Mouse (Mus musculus): Measurements from ENCODE around the gene Eif4e3. TPM values are rescaled to one million over a fixed set of nuclear protein-coding genes. Genes with fewer than 3 reads are reported as not detected.

Eif4e3 gene
- polyA plus RNA-seq, 1 experiment: 8.4 TPM

- Histone ChIP-seq H3K4me1 (ENCODE audit: control insufficient read depth, insufficient read depth, low read length) (no peaks in the 10 kb centered on the region), H3K27ac (ENCODE audit: insufficient read depth, low read depth, low read length) (no peak overlapping the region), H3K4me3 (ENCODE audit: insufficient read depth, low read depth, low read length) (no peak overlapping the region), H3K27me3 (replicated peaks; ENCODE audit: control insufficient read depth, insufficient read depth, low read length) (no peaks in the 10 kb centered on the region), H3K36me3 (ENCODE audit: control insufficient read depth, insufficient read depth, low read length) (no peaks in the 10 kb centered on the region)
- 80% methylated on average over 7 of the region's 7 CpGs for WGBS
- TF ChIP-seq POLR2A (IDR thresholded peaks at IDR 0.05; ENCODE audit: low read depth, low read length) (no peak), CTCF (conservative IDR thresholded peaks at IDR 0.05; ENCODE audit: insufficient read depth, insufficient read length, low read depth, low read length) (no peak)
- DNase-seq: no peak
Measured at GRCm38 (mm10) chr6:99625306-99625705, 41.3 kb downstream of the Eif4e3 start.

GRCm38 (mm10) chr6:99624542-99624941 lies 42.0 kb downstream of the Eif4e3 start:
- Histone ChIP-seq H3K36me3 (ENCODE audit: control insufficient read depth, insufficient read depth, low read length) (no peaks in the 10 kb centered on the region), H3K27me3 (replicated peaks; ENCODE audit: control insufficient read depth, insufficient read depth, low read length) (no peaks in the 10 kb centered on the region), H3K27ac (ENCODE audit: insufficient read depth, low read depth, low read length) (no peak overlapping the region), H3K4me3 (ENCODE audit: insufficient read depth, low read depth, low read length) (no peak overlapping the region), H3K4me1 (ENCODE audit: control insufficient read depth, insufficient read depth, low read length) (no peaks in the 10 kb centered on the region)
- TF ChIP-seq CTCF (conservative IDR thresholded peaks at IDR 0.05; ENCODE audit: insufficient read depth, insufficient read length, low read depth, low read length): no peak
- TF ChIP-seq POLR2A (IDR thresholded peaks at IDR 0.05; ENCODE audit: low read depth, low read length): no peak
- no peak for DNase-seq
- WGBS: 88% methylated on average over 3 of the region's 3 CpGs

- no peak for DNase-seq
- no peaks in the 10 kb centered on the region for H3K4me1 ChIP-seq (ENCODE audit: control insufficient read depth, insufficient read depth, low read length)
- H3K27me3 ChIP-seq (replicated peaks; ENCODE audit: control insufficient read depth, insufficient read depth, low read length): no peaks in the 10 kb centered on the region
- no peak overlapping the region for H3K27ac ChIP-seq (ENCODE audit: insufficient read depth, low read depth, low read length)
- H3K4me3 ChIP-seq (ENCODE audit: insufficient read depth, low read depth, low read length): no peak overlapping the region
- TF ChIP-seq CTCF (conservative IDR thresholded peaks at IDR 0.05; ENCODE audit: insufficient read depth, insufficient read length, low read depth, low read length) (peak; percentile 46), POLR2A (IDR thresholded peaks at IDR 0.05; ENCODE audit: low read depth, low read length) (no peak)
- WGBS: 29% methylated on average over 6 of the region's 6 CpGs
- no peaks in the 10 kb centered on the region for H3K36me3 ChIP-seq (ENCODE audit: control insufficient read depth, insufficient read depth, low read length)
Measured at GRCm38 (mm10) chr6:99623641-99624040, 42.9 kb downstream of the Eif4e3 start.

- no peak for DNase-seq
- Histone ChIP-seq H3K36me3 (ENCODE audit: control insufficient read depth, insufficient read depth, low read length) (no peaks in the 10 kb centered on the region), H3K27me3 (replicated peaks; ENCODE audit: control insufficient read depth, insufficient read depth, low read length) (no peaks in the 10 kb centered on the region), H3K4me1 (ENCODE audit: control insufficient read depth, insufficient read depth, low read length) (no peaks in the 10 kb centered on the region), H3K27ac (ENCODE audit: insufficient read depth, low read depth, low read length) (no peak overlapping the region), H3K4me3 (ENCODE audit: insufficient read depth, low read depth, low read length) (no peak overlapping the region)
- WGBS: 69% methylated on average over 4 of the region's 4 CpGs
- TF ChIP-seq POLR2A (IDR thresholded peaks at IDR 0.05; ENCODE audit: low read depth, low read length) (no peak), CTCF (conservative IDR thresholded peaks at IDR 0.05; ENCODE audit: insufficient read depth, insufficient read length, low read depth, low read length) (no peak)
Measured at GRCm38 (mm10) chr6:99621167-99621566, 45.4 kb downstream of the Eif4e3 start.

- Histone ChIP-seq H3K27ac (ENCODE audit: insufficient read depth, low read depth, low read length) (no peak overlapping the region), H3K36me3 (ENCODE audit: control insufficient read depth, insufficient read depth, low read length) (no peaks in the 10 kb centered on the region), H3K27me3 (replicated peaks; ENCODE audit: control insufficient read depth, insufficient read depth, low read length) (no peaks in the 10 kb centered on the region), H3K4me1 (ENCODE audit: control insufficient read depth, insufficient read depth, low read length) (no peaks in the 10 kb centered on the region), H3K4me3 (ENCODE audit: insufficient read depth, low read depth, low read length) (no peak overlapping the region)
- TF ChIP-seq CTCF (conservative IDR thresholded peaks at IDR 0.05; ENCODE audit: insufficient read depth, insufficient read length, low read depth, low read length) (no peak), POLR2A (IDR thresholded peaks at IDR 0.05; ENCODE audit: low read depth, low read length) (no peak)
- WGBS: 67% methylated on average over 7 of the region's 7 CpGs
- no peak for DNase-seq
Measured at GRCm38 (mm10) chr6:99620471-99620870, 46.1 kb downstream of the Eif4e3 start.

- H3K27ac ChIP-seq (ENCODE audit: insufficient read depth, low read depth, low read length): no peak overlapping the region
- TF ChIP-seq CTCF (conservative IDR thresholded peaks at IDR 0.05; ENCODE audit: insufficient read depth, insufficient read length, low read depth, low read length): no peak
- no peak for TF ChIP-seq POLR2A (IDR thresholded peaks at IDR 0.05; ENCODE audit: low read depth, low read length)
- DNase-seq: no peak
- H3K27me3 ChIP-seq (replicated peaks; ENCODE audit: control insufficient read depth, insufficient read depth, low read length): no peaks in the 10 kb centered on the region
- H3K4me1 ChIP-seq (ENCODE audit: control insufficient read depth, insufficient read depth, low read length): no peaks in the 10 kb centered on the region
- H3K4me3 ChIP-seq (ENCODE audit: insufficient read depth, low read depth, low read length): no peak overlapping the region
- 68% methylated on average over 8 of the region's 8 CpGs for WGBS
- H3K36me3 ChIP-seq (ENCODE audit: control insufficient read depth, insufficient read depth, low read length): no peaks in the 10 kb centered on the region
Measured at GRCm38 (mm10) chr6:99619964-99620363, 46.6 kb downstream of the Eif4e3 start.

GRCm38 (mm10) chr6:99619466-99619865 lies 47.1 kb downstream of the Eif4e3 start:
- Histone ChIP-seq H3K27me3 (replicated peaks; ENCODE audit: control insufficient read depth, insufficient read depth, low read length) (no peaks in the 10 kb centered on the region), H3K36me3 (ENCODE audit: control insufficient read depth, insufficient read depth, low read length) (no peaks in the 10 kb centered on the region), H3K27ac (ENCODE audit: insufficient read depth, low read depth, low read length) (no peak overlapping the region), H3K4me1 (ENCODE audit: control insufficient read depth, insufficient read depth, low read length) (no peaks in the 10 kb centered on the region), H3K4me3 (ENCODE audit: insufficient read depth, low read depth, low read length) (no peak overlapping the region)
- no peak for TF ChIP-seq CTCF (conservative IDR thresholded peaks at IDR 0.05; ENCODE audit: insufficient read depth, insufficient read length, low read depth, low read length)
- no peak for TF ChIP-seq POLR2A (IDR thresholded peaks at IDR 0.05; ENCODE audit: low read depth, low read length)
- peak; percentile 40 for DNase-seq
- WGBS: 35% methylated on average over 8 of the region's 8 CpGs

- no peak for DNase-seq
- Histone ChIP-seq H3K4me3 (ENCODE audit: insufficient read depth, low read depth, low read length) (no peak overlapping the region), H3K4me1 (ENCODE audit: control insufficient read depth, insufficient read depth, low read length) (no peaks in the 10 kb centered on the region), H3K36me3 (ENCODE audit: control insufficient read depth, insufficient read depth, low read length) (no peaks in the 10 kb centered on the region), H3K27ac (ENCODE audit: insufficient read depth, low read depth, low read length) (no peak overlapping the region), H3K27me3 (replicated peaks; ENCODE audit: control insufficient read depth, insufficient read depth, low read length) (no peaks in the 10 kb centered on the region)
- TF ChIP-seq POLR2A (IDR thresholded peaks at IDR 0.05; ENCODE audit: low read depth, low read length): no peak
- TF ChIP-seq CTCF (conservative IDR thresholded peaks at IDR 0.05; ENCODE audit: insufficient read depth, insufficient read length, low read depth, low read length): no peak
- 81% methylated on average over 7 of the region's 7 CpGs for WGBS
Measured at GRCm38 (mm10) chr6:99617867-99618266, 48.7 kb downstream of the Eif4e3 start.

Measured in kidney, adult 2 months (tissue).